Mouse (Mus musculus) ES-Bruce4 (cell line): Measurements from ENCODE around the gene Nup133. TPM values are rescaled to one million over a fixed set of nuclear protein-coding genes. Genes with fewer than 3 reads are reported as not detected.

Experiments
- H3K27ac ChIP-seq: 2 replicates; pipeline ENCODE4 v1.5.1; 2012; ENCODE audit warnings: low read length, inconsistent platforms; ENCODE audit not compliant: insufficient read depth
- H3K27me3 ChIP-seq: 2 replicates; pipeline ENCODE4 v1.6.1; 2012; ENCODE audit warnings: mild to moderate bottlenecking, low read length, inconsistent platforms; ENCODE audit not compliant: control insufficient read depth, poor library complexity, insufficient read depth, severe bottlenecking
- H3K36me3 ChIP-seq: 2 replicates; pipeline ENCODE4 v1.6.1; 2012; ENCODE audit warnings: inconsistent platforms, mild to moderate bottlenecking, low read length, moderate library complexity; ENCODE audit not compliant: control insufficient read depth, poor library complexity, insufficient read depth, severe bottlenecking
- H3K4me1 ChIP-seq: one replicate; pipeline ENCODE4 v1.8.1; 2011; ENCODE audit warnings: low read length; ENCODE audit not compliant: control insufficient read depth, insufficient read depth
- H3K4me3 ChIP-seq: 2 replicates; pipeline ENCODE4 v1.5.1; 2011; ENCODE audit warnings: low read depth, mild to moderate bottlenecking, low read length
- H3K9ac ChIP-seq: 2 replicates; pipeline ENCODE4 v1.6.1; 2012; ENCODE audit warnings: low read depth, mild to moderate bottlenecking, inconsistent platforms; ENCODE audit not compliant: poor library complexity, severe bottlenecking
- H3K9me3 ChIP-seq: replicated peaks from 2 replicates; pipeline ENCODE4 v1.6.1; 2012; ENCODE audit warnings: mild to moderate bottlenecking, low read length, inconsistent platforms; ENCODE audit not compliant: control insufficient read depth, poor library complexity, insufficient read depth, severe bottlenecking
- CTCF ChIP-seq: IDR thresholded peaks from one replicate; pipeline ENCODE4 v1.8.1; 2011; ENCODE audit warnings: low read depth, low read length
- EP300 ChIP-seq: IDR thresholded peaks from 2 replicates; pipeline ENCODE4 v1.6.1; 2011; ENCODE audit warnings: low read depth, low read length; ENCODE audit not compliant: insufficient read depth
- POLR2A ChIP-seq: IDR thresholded peaks from one replicate; pipeline ENCODE4 v1.8.1; 2011; ENCODE audit warnings: low read length; ENCODE audit not compliant: insufficient read depth
- polyA plus RNA-seq: library from polyadenylated mRNA; stranded (reverse); fragments of >200 nt; gene quantifications from 2 replicates; pipeline ENCODE4 v1.2.4, GENCODE M21; 2011; ENCODE audit warnings: low read depth; ENCODE audit not compliant: missing spikeins, insufficient read depth, insufficient read length

The Nup133 gene
- polyA plus RNA-seq, 1 experiment = 56.1 TPM

DNA sequence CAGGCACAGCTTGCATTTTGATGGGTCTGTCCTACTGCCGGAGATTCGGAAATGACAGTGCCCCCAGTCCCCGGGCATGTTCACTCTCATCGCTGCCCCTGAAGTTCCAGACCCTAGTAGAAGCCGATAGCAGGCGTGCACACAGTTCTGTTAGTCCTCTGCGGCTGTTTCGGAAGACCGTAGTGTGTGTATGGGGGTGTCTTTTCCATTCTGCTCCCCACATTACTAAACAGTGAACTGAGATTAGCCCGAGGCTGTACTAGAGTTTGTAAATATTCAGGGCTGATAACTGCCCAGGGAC is 571 bp upstream of the Nup133 start:
- Histone ChIP-seq H3K9me3 (no peaks in the 10 kb centered on the region), H3K4me3 (peak overlapping the region; percentile 88), H3K9ac (peak overlapping the region; percentile 89), H3K27ac (peak overlapping the region; percentile 37), H3K27me3 (no peaks in the 10 kb centered on the region), H3K36me3 (peaks cover 18% of the 10 kb centered on the region), H3K4me1 (no peaks in the 10 kb centered on the region)
- TF ChIP-seq CTCF = no peak
- TF ChIP-seq EP300 = no peak
- TF ChIP-seq POLR2A = no peak

DNA sequence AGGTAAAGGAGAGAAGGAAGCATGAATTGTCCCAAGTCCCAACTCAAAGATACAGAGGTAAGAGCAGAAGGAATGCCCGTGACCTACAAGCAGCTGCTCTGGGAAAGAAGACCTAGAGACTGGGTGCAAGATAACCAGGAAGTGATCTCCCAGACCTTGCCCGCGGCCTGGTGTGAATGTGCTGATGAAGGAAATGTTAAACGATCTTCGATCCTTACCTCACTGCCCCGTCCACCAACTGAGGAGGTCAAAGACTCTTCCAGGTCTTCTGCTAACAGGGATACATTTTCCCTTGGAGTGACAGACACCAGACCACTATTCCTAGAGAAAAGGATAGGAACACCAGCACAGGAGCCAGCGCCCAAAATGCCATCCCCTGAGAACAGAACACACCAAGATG is 20.0 kb downstream of the Nup133 start:
- Histone ChIP-seq H3K9ac (no peak overlapping the region), H3K9me3 (no peaks in the 10 kb centered on the region), H3K27ac (no peak overlapping the region), H3K4me1 (no peaks in the 10 kb centered on the region), H3K36me3 (peaks cover 59% of the 10 kb centered on the region), H3K27me3 (no peaks in the 10 kb centered on the region), H3K4me3 (no peak overlapping the region)
- TF ChIP-seq EP300 (no peak), POLR2A (no peak), CTCF (no peak)

DNA sequence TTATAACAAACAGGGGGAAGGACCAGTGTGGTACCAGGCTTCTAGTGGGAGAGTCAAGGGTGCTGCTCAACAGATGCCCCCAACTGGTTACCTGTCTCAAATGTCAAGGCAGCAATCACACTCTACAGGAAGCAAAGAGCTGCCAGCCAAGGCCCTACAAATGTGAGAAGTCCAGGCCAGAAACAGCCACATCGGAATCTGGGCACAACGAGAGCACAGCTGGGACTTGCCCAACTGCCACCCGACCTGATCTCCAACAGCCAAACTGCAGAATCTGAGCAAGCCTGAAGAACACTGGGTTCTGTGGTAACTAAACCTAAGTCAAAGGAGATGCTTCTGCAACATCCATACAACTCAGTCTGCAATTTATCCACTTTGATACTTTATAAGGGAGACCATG is 23.4 kb downstream of the Nup133 start:
- Histone ChIP-seq H3K27ac (no peak overlapping the region), H3K4me3 (no peak overlapping the region), H3K9me3 (no peaks in the 10 kb centered on the region), H3K27me3 (no peaks in the 10 kb centered on the region), H3K36me3 (peaks cover 69% of the 10 kb centered on the region), H3K9ac (no peak overlapping the region), H3K4me1 (no peaks in the 10 kb centered on the region)
- TF ChIP-seq EP300 = no peak
- no peak for TF ChIP-seq CTCF
- TF ChIP-seq POLR2A = no peak

DNA sequence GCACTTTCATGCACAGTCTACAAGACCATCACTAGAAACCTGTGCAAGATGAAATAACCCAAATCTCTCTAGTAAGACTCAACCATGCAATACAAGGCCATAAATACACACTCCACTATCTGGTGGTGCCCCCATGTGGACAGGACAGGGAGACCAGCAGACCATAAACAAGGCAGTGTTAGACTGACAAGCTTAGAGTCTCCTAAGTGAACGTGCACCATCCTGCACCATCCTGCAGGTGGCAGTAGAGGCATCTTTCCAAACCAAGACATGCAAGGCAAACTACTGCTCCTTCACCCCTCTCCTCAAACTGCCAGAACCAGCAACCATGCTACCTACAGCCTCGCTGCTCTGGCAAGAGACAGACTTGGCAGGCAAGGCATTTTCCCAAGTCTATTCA is 24.3 kb downstream of the Nup133 start:
- no peaks in the 10 kb centered on the region for H3K9me3 ChIP-seq
- no peak overlapping the region for H3K27ac ChIP-seq
- H3K9ac ChIP-seq = no peak overlapping the region
- H3K4me3 ChIP-seq = no peak overlapping the region
- TF ChIP-seq EP300 (no peak), CTCF (peak; percentile 100)
- H3K4me1 ChIP-seq = no peaks in the 10 kb centered on the region
- peaks cover 70% of the 10 kb centered on the region for H3K36me3 ChIP-seq
- no peaks in the 10 kb centered on the region for H3K27me3 ChIP-seq

DNA sequence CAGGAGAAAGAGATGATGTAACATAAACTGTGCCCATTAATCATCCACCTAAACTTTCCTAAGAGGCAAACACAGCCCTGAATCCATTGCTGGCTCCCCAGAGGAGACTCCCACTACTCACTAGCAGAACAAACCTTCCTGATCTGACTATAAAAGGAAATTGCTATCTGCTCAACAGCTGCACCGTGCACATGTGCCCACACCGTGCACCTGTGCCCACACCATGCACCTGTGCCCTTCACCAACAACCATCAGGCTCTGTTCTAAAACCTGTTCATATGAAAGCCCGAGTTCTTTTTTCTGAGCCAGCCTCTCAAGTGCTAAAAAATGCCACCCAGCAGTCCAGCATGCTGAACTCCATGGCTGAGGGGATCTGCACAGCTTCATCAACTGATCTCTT is 34.4 kb downstream of the Nup133 start:
- Histone ChIP-seq H3K27me3 (no peaks in the 10 kb centered on the region), H3K27ac (no peak overlapping the region), H3K4me3 (no peak overlapping the region), H3K4me1 (no peaks in the 10 kb centered on the region), H3K36me3 (peaks cover 90% of the 10 kb centered on the region), H3K9me3 (no peaks in the 10 kb centered on the region), H3K9ac (no peak overlapping the region)
- no peak for TF ChIP-seq EP300
- TF ChIP-seq CTCF = no peak
- no peak for TF ChIP-seq POLR2A

DNA sequence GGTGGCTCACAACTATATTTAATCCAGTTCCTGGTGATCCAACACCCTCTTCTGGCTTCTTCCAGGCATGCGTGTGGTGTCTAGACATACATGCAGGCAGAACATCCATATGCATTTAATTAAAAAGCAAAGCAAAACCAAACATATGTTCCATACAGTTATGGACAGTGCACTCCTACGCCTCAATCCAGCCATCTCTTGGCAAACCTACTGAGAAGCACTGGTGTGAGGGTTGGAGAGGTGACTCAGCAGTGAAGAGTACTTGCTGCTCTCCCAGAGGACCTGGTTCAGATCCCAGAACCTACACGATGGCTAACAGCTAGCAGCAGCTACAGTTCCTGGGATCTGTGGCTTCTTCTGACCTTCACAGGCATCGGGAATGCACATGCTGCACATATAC is 36.8 kb downstream of the Nup133 start:
- no peak for TF ChIP-seq CTCF
- TF ChIP-seq EP300 = no peak
- TF ChIP-seq POLR2A = no peak

More for the DNA sequence above, 36.8 kb downstream of the Nup133 start:
- H3K9ac ChIP-seq = no peak overlapping the region
- no peaks in the 10 kb centered on the region for H3K27me3 ChIP-seq
- H3K9me3 ChIP-seq = no peaks in the 10 kb centered on the region
- H3K27ac ChIP-seq = no peak overlapping the region
- no peak overlapping the region for H3K4me3 ChIP-seq
- H3K4me1 ChIP-seq = no peaks in the 10 kb centered on the region
- H3K36me3 ChIP-seq = peaks cover 83% of the 10 kb centered on the region
